Mouse (Mus musculus) layer of hippocampus, adult 9-11 months (tissue): ENCODE results near the gene Kif24.

Experiments
- DNase-seq: peaks from one replicate; pipeline ENCODE4 v3.0.0; 2022

The Kif24 gene

DNA sequence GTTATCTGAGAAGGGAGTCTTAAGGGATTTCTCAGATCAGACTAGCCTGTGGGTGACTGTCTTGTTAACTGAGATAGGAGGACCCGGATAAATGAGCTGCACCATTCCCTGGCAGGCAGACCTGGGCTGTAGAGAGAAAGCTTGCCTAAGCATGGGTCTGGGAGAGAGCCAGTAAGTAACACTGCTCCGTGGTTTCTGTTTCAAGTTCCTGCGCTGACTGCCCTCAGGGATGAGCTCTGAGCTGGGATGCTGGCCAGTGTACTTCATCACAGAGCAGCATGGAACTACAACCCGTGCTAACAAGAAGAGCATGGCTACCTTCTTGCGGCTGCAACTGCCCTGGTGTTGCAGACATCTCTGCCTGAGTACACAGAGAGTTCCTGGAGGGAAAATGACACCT, 64.8 kb downstream of the Kif24 start:
- no peak for DNase-seq

DNA sequence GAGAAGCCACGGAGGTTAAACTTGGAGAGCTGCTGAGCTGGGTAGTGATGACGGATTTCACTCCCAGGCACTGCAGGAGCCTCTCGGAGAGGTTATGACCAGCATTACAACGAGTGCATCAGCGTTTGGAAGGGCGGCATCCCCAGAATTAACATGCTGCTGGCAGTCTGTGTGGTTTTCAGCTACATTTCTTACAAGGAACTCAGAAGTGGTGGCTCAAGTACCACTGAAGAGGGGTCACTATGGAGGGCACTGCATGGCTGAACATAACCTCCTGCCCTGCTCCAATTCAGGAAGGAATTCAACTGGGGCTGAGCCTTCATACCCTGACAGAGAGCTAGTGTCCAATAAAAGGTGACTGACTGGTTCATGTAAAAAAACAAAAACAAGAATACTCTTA, 66.3 kb downstream of the Kif24 start:
- DNase-seq = no peak

DNA sequence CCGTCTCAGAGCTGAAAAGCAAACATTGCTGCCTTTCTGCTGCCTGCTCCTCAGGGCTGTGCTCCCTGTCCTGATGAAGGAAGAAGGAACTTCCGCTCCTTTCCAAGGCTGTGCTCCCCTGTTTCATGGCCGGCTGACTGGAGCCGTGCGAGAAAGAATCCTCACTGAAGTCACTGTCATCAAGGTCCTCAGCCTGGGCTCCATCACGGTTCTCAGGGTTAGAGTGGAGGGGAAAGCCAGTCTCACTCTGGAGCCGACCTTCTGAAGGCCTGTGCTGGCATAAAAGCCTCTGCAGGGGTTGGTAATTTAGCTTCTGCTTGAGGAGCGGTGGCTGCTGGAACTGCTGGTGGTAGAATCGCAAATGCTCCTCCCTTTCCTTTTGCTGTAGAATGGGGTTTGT, 70.0 kb downstream of the Kif24 start:
- no peak for DNase-seq

DNA sequence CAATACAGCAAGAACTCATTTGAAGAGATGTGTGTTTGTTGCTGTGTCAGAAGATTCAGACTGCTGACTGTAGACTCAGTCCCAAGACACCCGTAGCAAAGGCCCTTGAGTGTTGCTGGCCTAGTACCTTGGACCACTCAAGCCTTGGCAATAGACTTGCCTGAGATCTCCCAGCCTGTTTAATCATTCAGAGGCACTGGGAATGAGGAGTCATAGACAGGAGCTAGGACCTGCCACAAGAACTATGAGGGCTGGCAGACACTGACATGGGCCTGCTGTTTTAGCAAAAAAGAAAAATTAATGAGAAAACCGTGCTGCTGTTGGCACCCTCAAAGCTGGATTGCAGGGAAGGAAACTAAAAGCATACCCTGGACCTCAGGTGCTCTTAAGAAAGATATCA, 73.7 kb downstream of the Kif24 start:
- DNase-seq = no peak

DNA sequence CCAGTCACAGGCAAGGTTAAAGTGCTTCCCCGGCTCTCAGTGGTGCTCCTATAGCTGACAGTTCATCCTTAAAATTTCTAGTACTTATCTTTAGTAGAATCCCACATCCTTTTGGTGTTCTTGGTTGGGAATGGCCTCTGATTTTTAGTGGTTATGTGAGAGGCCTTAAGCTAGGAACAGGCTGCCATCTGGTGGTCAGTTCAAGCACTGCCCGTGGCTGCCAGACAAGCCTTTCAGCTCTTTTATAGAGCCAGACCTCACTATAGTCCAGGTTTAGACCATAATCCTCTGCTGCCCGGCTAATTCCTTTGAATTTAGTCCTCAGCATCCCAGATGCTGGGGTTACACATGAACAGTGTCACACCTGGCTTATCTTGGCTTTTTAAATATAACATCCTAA, 74.6 kb downstream of the Kif24 start:
- DNase-seq = peak; percentile 69

DNA sequence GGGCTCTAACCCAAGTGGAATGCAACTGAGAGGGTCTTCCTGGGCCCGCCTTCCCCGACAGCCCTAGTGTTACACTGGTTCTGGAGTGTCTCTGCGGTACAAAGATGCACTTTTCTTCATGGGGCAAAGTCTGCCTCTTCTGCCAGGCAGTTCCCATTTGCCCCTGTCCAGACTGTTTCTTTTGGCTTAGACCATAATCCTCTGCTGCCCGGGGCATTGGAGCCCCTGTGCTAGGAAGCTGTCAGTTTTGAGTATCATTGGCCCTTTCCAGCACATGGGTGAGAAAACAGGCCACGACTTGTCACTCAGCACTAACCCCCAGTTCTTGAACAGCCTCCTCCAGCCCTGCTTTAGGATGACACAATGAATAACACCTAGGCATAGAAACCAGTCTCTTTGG, 75.4 kb downstream of the Kif24 start:
- no peak for DNase-seq

DNA sequence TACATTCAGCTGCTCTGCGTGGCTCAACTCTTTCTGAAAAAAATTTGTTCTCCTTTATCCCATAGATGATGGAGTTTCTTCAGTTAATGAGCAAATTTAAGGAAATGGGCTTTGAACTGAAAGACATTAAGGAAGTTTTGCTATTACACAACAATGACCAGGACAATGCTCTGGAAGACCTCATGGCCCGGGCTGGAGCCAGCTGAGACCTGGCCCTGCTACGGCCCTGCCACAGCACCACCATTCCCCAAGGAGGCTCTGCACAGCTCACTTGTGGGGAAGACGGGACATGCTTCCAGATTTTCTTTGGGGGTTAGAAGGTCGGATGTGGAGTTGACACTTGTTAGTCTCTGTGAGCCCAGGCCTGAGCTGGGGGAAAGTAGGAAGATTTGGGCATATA, 76.1 kb downstream of the Kif24 start:
- no peak for DNase-seq

DNA sequence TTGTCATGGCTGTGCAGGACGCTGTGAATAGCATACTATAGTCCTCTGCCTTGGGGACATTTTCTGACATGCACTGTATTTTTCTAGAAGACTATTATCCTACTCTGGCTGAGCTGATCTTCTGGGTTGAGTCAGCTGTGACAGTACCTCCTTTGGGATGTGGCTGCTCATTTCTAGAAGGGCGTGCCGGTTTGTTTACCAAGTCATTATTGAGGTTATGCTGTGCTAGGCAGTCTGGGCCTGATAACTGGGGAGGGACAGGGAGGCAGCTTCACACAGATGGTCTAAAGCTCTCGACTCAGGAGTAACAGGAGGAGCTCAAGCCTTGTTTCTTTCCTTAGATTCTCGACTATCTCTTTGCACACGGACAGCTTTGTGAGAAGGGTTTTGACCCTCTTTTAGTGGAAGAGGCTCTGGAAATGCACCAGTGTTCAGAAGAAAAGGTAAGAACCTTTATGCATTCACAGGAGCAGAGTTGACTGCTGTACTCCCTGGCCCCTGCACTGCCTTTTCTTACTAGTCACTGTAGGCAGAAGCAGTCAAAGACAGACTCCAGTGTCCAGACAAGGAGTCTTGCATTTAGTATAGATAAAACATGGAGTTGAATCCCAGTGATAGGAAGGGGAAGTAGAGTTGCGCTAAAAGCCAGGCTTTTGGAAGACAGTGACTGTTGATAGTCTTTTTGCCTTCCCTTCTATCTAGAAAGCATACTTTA, 76.8 kb downstream of the Kif24 start:
- no peak for DNase-seq

DNA sequence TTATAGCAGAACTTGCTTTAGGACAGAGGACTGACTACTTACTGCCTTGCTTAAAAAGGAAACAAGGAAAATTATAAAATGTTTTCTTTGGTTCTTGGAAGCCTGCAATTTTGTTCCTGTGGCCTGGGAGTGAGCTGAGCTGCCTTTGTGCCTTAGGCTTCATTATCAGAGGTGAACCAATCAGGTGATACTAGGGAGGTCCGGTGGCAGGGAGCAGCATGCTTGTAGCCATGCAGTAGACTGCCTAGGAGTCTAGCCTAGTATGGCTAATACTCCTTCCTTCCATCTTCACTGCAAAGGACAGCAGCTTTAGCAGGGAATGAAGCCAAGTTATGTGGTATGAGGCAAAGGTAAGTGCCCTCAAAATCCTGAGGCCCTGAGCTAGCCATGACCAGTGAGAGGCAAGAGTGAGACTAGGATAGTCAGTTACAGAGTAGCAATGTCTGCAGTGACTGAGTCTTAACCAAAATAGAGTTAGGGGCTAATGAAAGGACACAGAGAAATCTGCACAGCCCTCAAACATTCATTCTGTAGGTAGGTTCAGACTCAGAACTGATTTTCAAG, 78.2 kb downstream of the Kif24 start:
- DNase-seq = no peak

DNA sequence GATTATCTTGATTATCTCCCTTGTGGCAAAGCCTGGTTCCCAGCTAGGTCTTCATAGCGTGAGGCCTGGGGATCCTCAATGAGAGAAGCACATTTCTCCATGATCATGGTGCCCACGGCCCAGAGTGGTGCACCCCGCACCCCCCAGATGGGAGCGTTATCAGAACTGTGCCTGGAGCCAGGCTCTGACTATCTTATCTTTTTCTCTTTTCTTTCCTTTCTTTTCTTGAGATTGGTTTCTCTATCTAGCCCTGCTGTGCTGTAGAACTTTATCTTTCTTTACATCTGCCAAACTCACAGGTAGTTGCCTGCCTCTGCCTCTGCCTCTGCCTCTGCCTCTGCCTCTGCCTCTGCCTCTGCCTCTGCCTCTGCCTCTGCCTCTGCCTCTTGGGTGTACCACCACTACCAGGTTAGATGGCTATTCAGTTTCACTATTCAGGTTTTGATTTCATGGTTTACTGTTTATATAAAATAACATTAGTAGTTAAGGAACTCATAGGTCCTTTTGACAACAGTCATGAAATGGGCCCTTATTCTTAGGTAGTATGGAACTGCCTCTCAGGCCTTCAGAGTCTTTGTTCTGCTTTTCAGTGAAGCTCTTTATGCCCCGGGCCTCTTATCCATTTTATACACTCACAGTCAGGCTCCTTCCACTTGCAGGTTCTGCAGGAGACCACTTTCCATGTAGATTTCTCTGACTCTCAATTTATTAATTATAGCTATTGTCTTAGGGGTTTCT, 83.3 kb downstream of the Kif24 start:
- no peak for DNase-seq

DNA sequence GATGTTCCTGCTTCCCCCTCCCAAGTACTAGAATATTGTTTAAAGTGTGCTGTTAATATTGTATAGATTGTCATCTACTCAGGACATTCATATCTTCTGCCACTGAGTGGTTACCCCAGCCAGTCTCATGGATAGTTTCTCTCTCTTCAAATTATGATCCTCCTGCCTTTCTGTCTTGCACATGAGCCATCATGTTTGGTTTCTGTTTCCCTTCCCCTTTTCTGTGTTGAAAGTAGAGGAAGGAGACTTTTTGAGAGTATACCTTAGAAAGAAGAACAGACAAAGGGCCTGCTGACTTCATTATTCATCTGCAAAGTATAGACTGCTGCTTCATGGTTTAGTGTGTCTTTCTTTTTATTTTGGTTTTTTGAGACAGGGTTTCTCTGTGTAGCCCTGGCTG, 87.1 kb downstream of the Kif24 start:
- DNase-seq = no peak

DNA sequence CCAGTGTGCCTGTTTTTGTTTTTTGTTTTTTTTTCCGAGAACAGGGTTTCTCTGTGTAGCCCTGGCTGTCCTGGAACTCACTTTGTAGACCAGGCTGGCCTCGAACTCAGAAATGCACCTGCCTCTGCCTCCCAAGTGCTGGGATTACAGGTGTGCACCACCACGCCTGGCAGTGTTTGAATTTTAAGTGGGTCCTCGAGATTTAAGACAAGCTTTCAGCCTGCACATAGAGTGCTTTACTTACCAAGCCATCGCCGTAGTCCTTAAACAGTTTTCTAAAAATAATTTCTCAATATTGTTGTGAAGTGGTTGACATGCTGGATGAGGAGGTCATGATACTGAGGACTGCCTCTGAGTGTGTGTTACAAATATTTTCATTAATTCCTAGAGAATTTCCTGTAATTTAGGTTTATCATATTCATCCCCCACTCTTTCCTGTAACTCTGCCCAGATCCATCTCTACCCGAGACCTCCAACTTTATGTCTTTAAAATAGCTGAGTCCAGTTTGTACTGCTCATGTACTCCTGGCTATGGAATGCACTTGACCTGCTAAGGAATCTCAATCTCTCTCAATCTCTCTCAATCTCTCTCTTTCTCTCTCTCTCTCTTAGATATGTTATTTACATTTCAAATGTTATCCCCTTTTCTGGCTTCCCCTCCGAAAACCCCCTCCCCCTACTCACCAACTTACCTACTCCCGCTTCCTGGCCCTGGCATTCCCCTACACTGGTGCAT, 94.8 kb downstream of the Kif24 start:
- DNase-seq = no peak

DNA sequence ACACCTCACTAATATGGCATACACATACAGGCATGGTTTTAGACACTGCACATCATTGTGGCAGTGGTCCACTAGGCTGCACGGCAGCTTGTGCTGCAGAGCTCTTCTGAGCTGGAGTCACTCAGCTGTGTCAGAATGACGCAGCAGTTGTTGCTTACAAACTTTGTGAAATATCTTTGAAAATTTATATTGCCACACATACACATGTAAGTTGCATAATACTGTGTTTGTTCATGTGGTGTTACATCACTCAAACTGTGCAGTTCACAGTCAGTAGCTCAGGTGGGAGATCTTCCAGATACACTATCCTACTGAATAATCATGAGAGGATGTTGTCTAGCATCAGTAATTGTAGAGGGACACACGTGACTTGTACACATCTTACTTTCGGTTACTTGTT, 96.5 kb downstream of the Kif24 start:
- no peak for DNase-seq

DNA sequence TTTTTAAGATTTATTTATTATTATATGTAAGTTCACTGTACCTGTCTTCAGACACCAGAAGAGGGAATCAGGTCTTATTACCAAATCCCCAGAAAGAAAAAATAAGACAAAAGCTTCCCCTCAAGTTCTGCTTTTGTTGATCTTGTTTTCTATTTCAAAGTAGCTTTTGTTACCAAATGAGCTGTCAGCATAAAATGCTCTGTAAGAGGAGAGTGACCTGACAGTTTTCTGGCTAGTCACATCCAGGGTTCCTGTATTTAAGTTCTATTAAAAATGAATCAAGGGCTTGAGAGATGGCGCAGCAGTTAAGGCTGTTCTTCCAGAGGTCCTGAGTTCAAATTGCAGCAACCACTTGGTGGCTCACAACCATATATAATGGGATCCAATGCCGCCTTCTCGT, 103.6 kb downstream of the Kif24 start:
- no peak for DNase-seq

DNA sequence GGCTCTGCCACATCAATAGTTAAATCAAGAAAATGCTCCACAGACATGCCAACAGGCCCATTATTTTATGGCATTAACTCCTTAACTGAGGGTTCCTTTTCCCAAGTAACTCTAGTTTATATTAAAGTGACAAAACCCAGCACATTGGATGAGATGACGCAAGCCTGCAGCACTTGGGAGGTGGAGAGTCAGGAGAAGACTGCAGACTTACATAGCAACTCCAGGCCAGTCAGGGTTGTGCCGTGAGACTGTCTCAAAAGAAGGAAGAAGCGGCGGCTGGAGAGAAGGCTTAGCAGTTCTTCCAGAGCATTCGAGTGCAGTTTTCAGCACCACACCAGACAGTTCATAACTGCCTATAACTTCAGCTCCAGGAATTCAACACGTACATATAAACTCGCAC, 105.3 kb downstream of the Kif24 start:
- no peak for DNase-seq

DNA sequence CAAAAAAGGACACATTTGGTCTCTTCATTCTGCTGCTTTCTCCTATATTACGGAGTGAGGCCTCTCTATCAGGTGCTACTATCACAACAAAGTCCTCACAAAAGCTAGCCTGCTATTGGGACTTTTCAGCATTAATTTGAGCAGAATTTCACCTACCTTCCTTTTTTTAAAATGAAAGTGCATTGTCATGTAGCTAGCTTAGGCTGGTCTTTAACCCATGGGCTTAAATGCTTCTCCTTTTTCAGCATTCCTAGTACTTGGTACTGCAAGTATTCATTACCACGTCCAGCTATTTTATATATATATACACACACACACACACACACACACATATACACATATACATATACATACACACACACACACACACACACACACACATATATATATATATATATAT, 106.0 kb downstream of the Kif24 start:
- no peak for DNase-seq

DNA sequence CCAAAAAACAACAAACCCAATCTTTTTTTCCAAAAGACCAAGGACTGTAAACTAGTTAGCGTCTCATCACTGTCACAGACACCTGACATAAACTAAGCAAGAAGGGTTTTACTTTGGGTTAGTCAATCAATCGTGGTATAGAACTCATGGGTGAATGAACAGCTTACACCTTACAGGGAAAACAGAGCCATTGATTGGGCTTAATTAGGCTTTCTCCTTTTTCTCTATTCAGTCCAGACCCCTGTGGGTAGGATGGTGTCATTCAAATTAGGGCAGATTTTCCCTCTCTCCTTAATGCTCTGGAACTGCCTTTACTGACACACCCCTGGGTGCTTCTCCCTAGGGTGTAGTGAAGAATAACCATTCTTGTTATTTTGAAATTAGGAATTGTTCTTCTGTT, 107.5 kb downstream of the Kif24 start:
- DNase-seq = no peak

DNA sequence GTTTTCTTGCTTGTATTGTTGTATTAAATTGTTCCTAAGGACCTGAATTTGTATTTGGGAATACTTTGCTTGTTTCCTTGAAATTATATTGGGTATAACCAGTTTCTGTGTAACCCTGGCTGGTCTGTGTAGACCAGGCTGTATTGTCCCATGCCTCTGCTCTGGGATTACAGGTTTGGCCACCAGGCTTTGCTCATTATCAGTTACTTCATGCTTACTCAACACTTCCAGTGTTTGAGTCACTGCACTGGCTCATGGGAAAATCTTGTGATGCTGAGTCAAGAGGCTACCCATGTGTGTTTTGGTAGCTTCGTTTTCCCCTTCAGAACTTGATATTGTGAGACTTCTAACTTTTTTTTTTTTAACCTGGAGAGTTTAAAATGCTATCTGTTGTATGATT, 111.4 kb downstream of the Kif24 start:
- no peak for DNase-seq

DNA sequence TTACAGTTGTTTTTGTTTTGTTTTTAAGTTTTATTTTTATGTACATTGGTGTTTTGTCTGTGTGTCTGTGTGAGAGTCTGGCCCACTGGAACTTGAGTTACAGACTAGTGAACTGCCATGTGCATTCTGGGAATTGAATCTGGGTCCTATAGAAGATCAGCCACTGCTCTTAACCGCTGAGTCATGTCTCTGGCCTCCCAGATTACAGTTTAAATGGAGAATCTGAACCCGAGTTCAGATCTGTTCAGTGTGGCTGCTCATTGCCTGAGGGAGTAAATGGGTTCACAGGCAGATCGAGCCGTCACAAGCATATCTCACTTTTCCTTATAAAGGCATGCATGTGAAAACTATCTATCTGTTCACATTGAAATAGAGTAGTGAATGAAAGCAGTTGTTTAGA, 111.9 kb downstream of the Kif24 start:
- no peak for DNase-seq

DNA sequence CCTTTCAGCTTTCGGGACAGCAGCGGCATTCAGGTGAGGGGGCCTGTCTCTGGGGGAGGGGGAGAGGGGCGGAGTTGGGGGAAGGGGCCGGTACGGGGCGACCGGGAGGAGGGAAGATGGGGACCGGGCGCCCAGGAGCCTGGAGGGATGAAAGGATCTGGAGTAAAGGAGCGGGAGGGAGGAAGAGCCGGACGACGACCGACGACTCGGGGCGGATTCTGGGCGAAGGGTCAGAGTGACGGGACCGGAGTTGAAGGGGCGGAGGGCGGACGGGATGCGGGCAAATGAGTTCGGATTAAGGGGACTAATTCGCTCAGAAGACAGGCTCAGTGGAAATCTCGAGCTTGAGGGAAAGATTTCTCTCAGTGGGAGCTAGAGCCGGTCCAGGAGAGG, 115.5 kb downstream of the Kif24 start:
- no peak for DNase-seq

DNA sequence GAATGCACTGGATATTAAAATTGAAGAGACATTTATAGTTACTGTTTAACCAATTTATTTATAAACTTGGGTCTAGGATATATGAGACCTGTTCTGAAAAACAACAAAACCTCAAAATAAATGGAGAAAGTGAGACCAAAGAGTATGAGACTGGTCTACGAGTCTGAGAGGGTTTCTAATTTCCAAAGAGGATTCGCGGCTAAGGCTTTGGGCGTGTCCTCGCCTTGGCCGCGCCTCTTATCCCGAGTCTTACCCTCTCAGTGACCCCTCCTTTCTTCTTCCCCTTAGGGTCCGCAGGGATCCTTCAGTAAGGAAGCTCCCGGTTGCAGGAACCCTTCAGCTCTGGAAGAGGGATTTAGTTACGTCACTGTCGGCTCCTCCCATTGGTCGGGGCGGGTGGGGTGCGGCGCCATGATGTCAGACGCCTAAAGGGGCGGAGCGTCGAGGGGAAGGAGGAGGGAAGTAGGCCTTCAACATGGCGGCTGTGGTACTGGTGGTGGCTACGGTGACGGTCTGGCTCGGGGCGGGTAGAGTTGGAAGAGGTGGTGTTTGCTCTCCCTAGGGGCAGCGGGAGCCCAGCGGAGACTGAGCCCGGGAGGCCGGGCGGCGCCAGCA, 116.0 kb downstream of the Kif24 start, which contains the start of gene Ubap1:
Ubap1 (plus strand) TSS at position 413 of the 615 bp plus-strand sequence.
- peak; percentile 92 for DNase-seq

DNA sequence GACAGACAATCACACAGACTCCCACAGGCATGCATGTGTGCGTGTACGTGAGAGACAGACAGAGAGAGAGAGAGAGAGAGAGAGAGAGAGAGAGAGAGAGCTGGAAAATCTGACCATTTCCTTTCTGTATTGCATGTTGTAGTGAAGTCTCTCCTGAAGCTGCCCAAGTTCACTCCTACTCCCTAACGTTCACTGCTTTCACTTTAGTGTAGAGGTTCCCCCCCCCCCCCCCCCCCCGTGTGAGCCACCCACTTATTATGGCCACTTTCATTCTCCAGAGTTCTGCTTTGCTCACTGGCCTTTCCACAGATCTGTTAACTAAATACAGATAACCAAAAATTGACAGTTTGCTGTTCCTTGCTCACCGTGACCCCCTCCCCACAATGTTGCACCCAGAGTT, 116.8 kb downstream of the Kif24 start:
- DNase-seq = no peak

DNA sequence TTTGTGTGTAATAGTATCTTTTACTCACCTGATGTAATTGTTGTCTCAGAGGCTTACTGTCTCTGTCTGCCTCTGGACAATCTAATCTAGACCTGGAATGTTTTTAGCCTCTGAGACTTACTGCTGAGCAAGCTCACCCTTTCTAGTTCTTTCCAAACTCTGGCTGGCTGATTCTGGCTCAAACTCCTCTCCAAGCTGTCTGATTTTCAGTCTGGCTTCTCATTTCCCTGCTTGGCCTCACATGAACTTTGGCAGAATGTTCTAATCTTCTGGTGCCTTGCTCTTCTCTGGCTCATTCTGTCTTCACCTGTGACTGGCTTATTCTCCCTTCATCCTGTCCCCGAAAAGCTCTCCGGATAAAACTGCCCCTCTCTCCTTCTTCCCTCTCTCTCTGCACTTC, 118.7 kb downstream of the Kif24 start:
- no peak for DNase-seq
